Mouse (Mus musculus): ENCODE measurements at regions not wholly inside any gene's neighbourhood (a gene's known extent, or its start where the extent isn't known, plus 50 kb on each side); places are given as distances from the start of the nearest gene placed in this dataset.

DNA sequence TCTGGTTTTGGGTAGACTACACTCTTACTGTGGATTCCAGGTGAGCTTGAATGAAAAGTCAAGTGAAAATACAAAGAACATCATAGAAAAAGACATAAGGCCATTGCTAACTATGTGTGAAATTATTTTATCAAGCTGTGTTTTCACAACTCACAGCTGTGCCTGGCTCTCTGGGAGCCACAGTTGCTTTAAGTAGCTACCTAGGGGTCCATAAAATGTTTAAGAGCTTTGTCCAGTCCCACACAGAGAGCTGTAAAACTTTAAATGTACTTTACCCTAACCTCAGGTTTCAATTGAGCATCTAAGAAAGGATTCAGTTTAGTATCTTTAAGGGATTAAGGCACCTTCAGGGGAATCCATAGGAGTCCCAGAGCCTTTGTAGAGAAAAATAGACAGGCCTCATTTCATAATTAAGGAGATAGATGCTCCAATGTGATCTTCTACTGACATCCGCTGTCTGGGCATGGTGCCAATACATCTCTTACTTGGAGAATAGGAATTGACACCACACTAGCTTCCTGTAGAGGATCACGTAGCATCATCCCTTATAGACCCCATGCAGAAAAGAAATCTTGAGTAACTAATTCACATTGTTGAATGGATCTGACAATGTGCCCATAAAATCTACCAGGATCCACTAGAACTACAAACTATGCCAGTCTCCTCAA is 626.5 kb downstream of the Gsdmc2 start:
- no peak for TF ChIP-seq KAT2A (IDR thresholded peaks at IDR 0.05; ENCODE audit: insufficient replicate concordance, low read length)
- no peak for TF ChIP-seq NELFE (IDR thresholded peaks at IDR 0.05; ENCODE audit: low read depth, low read length)
- TF ChIP-seq CHD1 (IDR thresholded peaks at IDR 0.05; ENCODE audit: low read depth, low read length), result no peak
- TF ChIP-seq ZNF384 (IDR thresholded peaks at IDR 0.05; ENCODE audit: low read depth, low read length), result no peak
- TF ChIP-seq USF1 (IDR thresholded peaks at IDR 0.05; ENCODE audit: low read depth, low read length), result no peak
- TF ChIP-seq MYC (IDR thresholded peaks at IDR 0.05; ENCODE audit: low read depth, low read length), result no peak
- no peak for TF ChIP-seq RCOR1 (conservative IDR thresholded peaks at IDR 0.05; ENCODE audit: low read depth, low read length)
- TF ChIP-seq MAFK (IDR thresholded peaks at IDR 0.05; ENCODE audit: insufficient replicate concordance, low read length), result no peak
- no peak for TF ChIP-seq RAD21 (IDR thresholded peaks at IDR 0.05; ENCODE audit: low read depth, low read length)
- TF ChIP-seq MAX (IDR thresholded peaks at IDR 0.05; ENCODE audit: low read length), result no peak
- TF ChIP-seq IRF4 (IDR thresholded peaks at IDR 0.05; ENCODE audit: low read depth, low read length), result no peak
- in situ Hi-C loops (cut with MboI; ENCODE audit: low pct_ligation_motif_present, low pct_unique_long_range_greater_than_20kb, low sequenced_read_pairs), result no loop called here
- no peak for DNase-seq (ENCODE audit: extremely low read depth)
- Histone ChIP-seq H3K4me2 (ENCODE audit: insufficient read depth, low read depth, poor library complexity, severe bottlenecking) (no peak overlapping the region), H3K4me3 (replicated peaks in 1 of 3; ENCODE audit: low read depth in 2 of 3, low read length in 2 of 3, poor library complexity in 1 of 3) (no peak overlapping the region), H3K4me1 (ENCODE audit: control insufficient read depth in 1 of 2, insufficient read depth in 2 of 2) (no peaks in the 10 kb centered on the region), H3K9ac (ENCODE audit: insufficient read depth, low read depth) (no peak overlapping the region), H3K36me3 (replicated peaks in 1 of 2; ENCODE audit: control insufficient read depth in 1 of 2, insufficient read depth in 1 of 2, low read length in 1 of 2) (no peaks in the 10 kb centered on the region), H3K27me3 (replicated peaks) (no peaks in the 10 kb centered on the region), H3K9me3 (replicated peaks; ENCODE audit: low read length) (no peaks in the 10 kb centered on the region), H3K79me2 (replicated peaks; ENCODE audit: control insufficient read depth, extremely low read depth, insufficient read depth, poor library complexity, severe bottlenecking) (no peaks in the 10 kb centered on the region), H3K27ac (ENCODE audit: insufficient read depth, low read depth) (no peak overlapping the region)
- dilution Hi-C loops (cut with MboI; ENCODE audit: extremely low pct_ligation_motif_present, extremely low pct_unique_long_range_greater_than_20kb, low sequenced_read_pairs), result no loop called here

- H3K4me2 ChIP-seq (ENCODE audit: insufficient read depth, low read depth, poor library complexity, severe bottlenecking), result no peak overlapping the region
- H3K9ac ChIP-seq (ENCODE audit: insufficient read depth, low read depth), result no peak overlapping the region
- in situ Hi-C loops (cut with MboI; ENCODE audit: low pct_ligation_motif_present, low pct_unique_long_range_greater_than_20kb, low sequenced_read_pairs), result no loop called here
- no peaks in the 10 kb centered on the region for H3K79me2 ChIP-seq (replicated peaks; ENCODE audit: control insufficient read depth, extremely low read depth, insufficient read depth, poor library complexity, severe bottlenecking)
- no peak for TF ChIP-seq UBTF (IDR thresholded peaks at IDR 0.05; ENCODE audit: low read depth, low read length)
- no peaks in the 10 kb centered on the region for H3K27me3 ChIP-seq (replicated peaks)
- H3K27ac ChIP-seq (ENCODE audit: insufficient read depth, low read depth), result no peak overlapping the region
- H3K9me3 ChIP-seq (replicated peaks; ENCODE audit: low read length), result no peaks in the 10 kb centered on the region
- H3K36me3 ChIP-seq (replicated peaks in 1 of 2; ENCODE audit: control insufficient read depth in 1 of 2, insufficient read depth in 1 of 2, low read length in 1 of 2), result no peaks in the 10 kb centered on the region
- dilution Hi-C loops (cut with MboI; ENCODE audit: extremely low pct_ligation_motif_present, extremely low pct_unique_long_range_greater_than_20kb, low sequenced_read_pairs), result no loop called here
- DNase-seq (ENCODE audit: extremely low read depth), result no peak
- no peak overlapping the region for H3K4me3 ChIP-seq (replicated peaks in 1 of 3; ENCODE audit: low read depth in 2 of 3, low read length in 2 of 3, poor library complexity in 1 of 3)
- H3K4me1 ChIP-seq (ENCODE audit: control insufficient read depth in 1 of 2, insufficient read depth in 2 of 2), result no peaks in the 10 kb centered on the region
Observed at GRCm38 (mm10) chr15:63205150-63205549, 639.8 kb downstream of the Gsdmc2 start.

- TF ChIP-seq NRF1 (IDR thresholded peaks at IDR 0.05; ENCODE audit: low read depth, low read length) (no peak), MEF2A (IDR thresholded peaks at IDR 0.05; ENCODE audit: borderline replicate concordance, low read depth, low read length) (no peak), PAX5 (IDR thresholded peaks at IDR 0.05; ENCODE audit: low read length) (no peak), MAX (IDR thresholded peaks at IDR 0.05; ENCODE audit: low read length) (no peak), CHD2 (IDR thresholded peaks at IDR 0.05; ENCODE audit: low read length) (no peak), RCOR1 (conservative IDR thresholded peaks at IDR 0.05; ENCODE audit: low read depth, low read length) (no peak), ZNF384 (IDR thresholded peaks at IDR 0.05; ENCODE audit: low read depth, low read length) (no peak), SIN3A (IDR thresholded peaks at IDR 0.05; ENCODE audit: low read length) (no peak)
- no peaks in the 10 kb centered on the region for H3K36me3 ChIP-seq (replicated peaks in 1 of 2; ENCODE audit: control insufficient read depth in 1 of 2, insufficient read depth in 1 of 2, low read length in 1 of 2)
- dilution Hi-C loops (cut with MboI; ENCODE audit: extremely low pct_ligation_motif_present, extremely low pct_unique_long_range_greater_than_20kb, low sequenced_read_pairs) (no loop called here), in situ Hi-C loops (cut with MboI; ENCODE audit: low pct_ligation_motif_present, low pct_unique_long_range_greater_than_20kb, low sequenced_read_pairs) (no loop called here)
- no peaks in the 10 kb centered on the region for H3K27me3 ChIP-seq (replicated peaks)
- H3K4me3 ChIP-seq (replicated peaks in 1 of 3; ENCODE audit: low read depth in 2 of 3, low read length in 2 of 3, poor library complexity in 1 of 3), result no peak overlapping the region
- H3K9me3 ChIP-seq (replicated peaks; ENCODE audit: low read length), result no peaks in the 10 kb centered on the region
- H3K4me2 ChIP-seq (ENCODE audit: insufficient read depth, low read depth, poor library complexity, severe bottlenecking), result no peak overlapping the region
- no peak overlapping the region for H3K27ac ChIP-seq (ENCODE audit: insufficient read depth, low read depth)
- H3K79me2 ChIP-seq (replicated peaks; ENCODE audit: control insufficient read depth, extremely low read depth, insufficient read depth, poor library complexity, severe bottlenecking), result no peaks in the 10 kb centered on the region
- no peak overlapping the region for H3K9ac ChIP-seq (ENCODE audit: insufficient read depth, low read depth)
- no peaks in the 10 kb centered on the region for H3K4me1 ChIP-seq (ENCODE audit: control insufficient read depth in 1 of 2, insufficient read depth in 2 of 2)
- no peak for DNase-seq (ENCODE audit: extremely low read depth)
Observed at GRCm38 (mm10) chr15:63195031-63195430, 649.9 kb downstream of the Gsdmc2 start.
